In genomic region chr5:141952708-141953490, GRCm38 (mm10) we compare ENCODE assay signal across 26 mouse cellular contexts.
DNase-seq lines count a peak whose midpoint lies in the region; ATAC-seq lines count a peak whose summit lies in the region.
"Had no signal": no experiment of that assay in that cellular context is flagged by ENCODE, and none has a peak within 500 bp of the region (broad histone marks: within the 10 kb centered on the region; RNA-seq: fewer than 3 reads in every experiment).

No protein-coding gene starts in this region.

- H3K4me2 ChIP-seq in forebrain, embryonic 14.5 days (ENCODE audit: low read length) = no peak overlapping the region
- H3K4me2 ChIP-seq: embryonic facial prominence, embryonic 13.5 days; forebrain, embryonic 12.5 days; heart, embryonic 13.5 days; hindbrain, embryonic 12.5 days; hindbrain, embryonic 15.5 days had no signal

- no peaks in the 10 kb centered on the region for H3K9me3 ChIP-seq in forebrain, embryonic 14.5 days (replicated peaks; ENCODE audit: control insufficient read depth, low read length)
- H3K9me3 ChIP-seq: embryonic facial prominence, embryonic 10.5 days; embryonic facial prominence, embryonic 13.5 days; forebrain, embryonic 12.5 days; heart, embryonic 13.5 days; hindbrain, embryonic 12.5 days; hindbrain, embryonic 15.5 days had no signal

- H3K9ac ChIP-seq in forebrain, embryonic 14.5 days (ENCODE audit: low read length) = no peak overlapping the region
- H3K9ac ChIP-seq: embryonic facial prominence, embryonic 13.5 days; forebrain, embryonic 12.5 days; heart, embryonic 13.5 days; hindbrain, embryonic 12.5 days; hindbrain, embryonic 15.5 days had no signal

- DNase-seq in lung, postnatal 36 days = peak; percentile 6
- no peak for DNase-seq in lung, adult 18-20 months
- peak; percentile 43 for DNase-seq in adrenal gland, postnatal 14 days
- DNase-seq in forebrain, embryonic 14.5 days (ENCODE audit: low spot score) = no peak
- no peak for DNase-seq in right cerebral cortex, postnatal 4 days
- no peak for DNase-seq in heart, postnatal 14 days
- DNase-seq: B cell, adult 2 months; cerebellum, adult 18-20 months; cerebellum, adult 9-11 months; cerebellum, postnatal 25 days; embryo, embryonic 11 days; gastrocnemius, postnatal 10 days; gastrocnemius, postnatal 36 days; heart, adult 11 months; kidney, adult 2 months had no signal

- no peaks in the 10 kb centered on the region for H3K27me3 ChIP-seq in forebrain, embryonic 14.5 days (replicated peaks; ENCODE audit: control insufficient read depth, insufficient read depth, low read length)
- H3K27me3 ChIP-seq: embryonic facial prominence, embryonic 13.5 days; forebrain, embryonic 12.5 days; heart, embryonic 13.5 days; hindbrain, embryonic 12.5 days; hindbrain, embryonic 15.5 days had no signal

- peak; percentile 29; the same call in 1 of the 2 replicates for ATAC-seq in common myeloid progenitor, adult 5-6 weeks (replicated peaks; ENCODE audit: low read depth, poor library complexity, severe bottlenecking)
- ATAC-seq in megakaryocyte progenitor cell, adult 5-6 weeks (replicated peaks; ENCODE audit: poor library complexity) = peak; percentile 75
- no peak for ATAC-seq in forebrain, embryonic 14.5 days
- ATAC-seq: forebrain, embryonic 16.5 days; intestine, postnatal 0 days had no signal

- 87% methylated on average over 7 of the region's 7 CpGs for WGBS in forebrain, embryonic 14.5 days

- no peak overlapping the region for H3K27ac ChIP-seq in forebrain, embryonic 14.5 days (ENCODE audit: low read depth, low read length)
- H3K27ac ChIP-seq: embryonic facial prominence, embryonic 10.5 days; embryonic facial prominence, embryonic 13.5 days; forebrain, embryonic 12.5 days; heart, embryonic 13.5 days; hindbrain, embryonic 12.5 days; hindbrain, embryonic 15.5 days had no signal

- no peaks in the 10 kb centered on the region for H3K4me1 ChIP-seq in forebrain, embryonic 14.5 days (ENCODE audit: control insufficient read depth, insufficient read depth, low read length)
- H3K4me1 ChIP-seq: heart, embryonic 13.5 days; hindbrain, embryonic 15.5 days had no signal

- intact Hi-C loops in heart, postnatal 14 days (cut with DNase I) = no loop called here

- H3K36me3 ChIP-seq in forebrain, embryonic 14.5 days (ENCODE audit: control insufficient read depth, insufficient read depth, low read length) = no peaks in the 10 kb centered on the region
- H3K36me3 ChIP-seq: embryonic facial prominence, embryonic 10.5 days; embryonic facial prominence, embryonic 13.5 days; forebrain, embryonic 12.5 days; heart, embryonic 13.5 days; hindbrain, embryonic 12.5 days; hindbrain, embryonic 15.5 days had no signal

- H3K4me3 ChIP-seq in forebrain, embryonic 14.5 days (ENCODE audit: low read depth, low read length) = no peak overlapping the region
- H3K4me3 ChIP-seq: embryonic facial prominence, embryonic 10.5 days; embryonic facial prominence, embryonic 13.5 days; erythroblast, embryonic 14.5 days; forebrain, embryonic 12.5 days; heart, embryonic 13.5 days; hindbrain, embryonic 12.5 days; hindbrain, embryonic 15.5 days had no signal

Comparison
In these comparisons a context has a peak if more than half of its experiments do, and no peak if none do; other contexts are left out.
1. DNase-seq: peak in lung, postnatal 36 days (single experiment) and adrenal gland, postnatal 14 days (single experiment); none in lung, adult 18-20 months (0 of 2), forebrain, embryonic 14.5 days (single experiment), right cerebral cortex, postnatal 4 days (single experiment) and heart, postnatal 14 days (0 of 2).